Mouse (Mus musculus) E14TG2a.4 (cell line): ENCODE data around the gene Atxn1.

Experiments used
- CTCF ChIP-seq: conservative IDR thresholded peaks from 2 replicates; pipeline ENCODE4 v1.5.1; 2014; ENCODE audit warnings: low read length
- POU5F1 ChIP-seq: IDR thresholded peaks from 2 replicates; pipeline ENCODE4 v1.6.1; 2014; ENCODE audit warnings: low read length, borderline replicate concordance

- TF ChIP-seq CTCF (no peak), POU5F1 (no peak)
Measured at GRCm38 (mm10) chr13:45917058-45918005, 47.5 kb downstream of the Atxn1 start.
